Mouse (Mus musculus) pancreas, adult 10 weeks (tissue): ENCODE measurements around the gene Gp9. TPM values are rescaled to one million over a fixed set of nuclear protein-coding genes. Genes with fewer than 3 reads are reported as not detected.

Experiments
- polyA plus RNA-seq: library from polyadenylated mRNA; stranded (reverse); fragments of 350-450 nt; fragmentation: Illumina TruSeq; extraction: RNeasy Lipid Tissue Mini Kit (QIAGEN cat#74804); gene quantifications from one replicate; pipeline ENCODE4 v1.2.3, GENCODE M21; 2015; ENCODE audit warnings: low read depth, low replicate concordance; ENCODE audit not compliant: insufficient read depth

Gene Gp9
- polyA plus RNA-seq, result not detected

GRCm38 (mm10) chr6:87777842-87778241, at the start of gene Gp9:
Gp9 (plus strand) TSS chr6:87778072.

GRCm38 (mm10) chr6:87730591-87731462, 47.0 kb upstream of the Gp9 start, which contains the start of gene Efcc1:
Efcc1 (plus strand) TSS chr6:87730869.

GRCm38 (mm10) chr6:87811675-87812338, 33.9 kb downstream of the Gp9 start, which contains the start of gene Rab43:
Rab43 (minus strand) TSS chr6:87812164.

Other genes with a start within 250 kb of the Gp9 start
- gene Arhgap25, start 244.8 kb upstream of the Gp9 start, polyA plus RNA-seq, result 1.6 TPM
- gene Prokr1, start 187.3 kb upstream of the Gp9 start, polyA plus RNA-seq, result 0.26 TPM
- 1.2 TPM for gene Aplf, start 105.9 kb upstream of the Gp9 start, polyA plus RNA-seq
- 1.2 TPM for gene Efcc1, start 47.2 kb upstream of the Gp9 start, polyA plus RNA-seq
- gene Rab43, start 34.1 kb downstream of the Gp9 start, polyA plus RNA-seq, result 4.3 TPM
- 0.72 TPM for gene Gm45140, start 57.7 kb downstream of the Gp9 start, polyA plus RNA-seq
- 3.9 TPM for gene Isy1, start 60.7 kb downstream of the Gp9 start, polyA plus RNA-seq
- gene Cnbp, start 73.0 kb downstream of the Gp9 start, polyA plus RNA-seq, result 82.7 TPM
- 33.3 TPM for gene Copg1, start 109.7 kb downstream of the Gp9 start, polyA plus RNA-seq
- gene Hmces, start 135.9 kb downstream of the Gp9 start, polyA plus RNA-seq, result 7.3 TPM
- gene H1fx, start 203.6 kb downstream of the Gp9 start, polyA plus RNA-seq, result not detected